Mouse (Mus musculus) heart, adult 2 months (tissue): Measurements from ENCODE around the gene Cpt1b.

ENCODE experiments used
- CTCF ChIP-seq: fragments of 200-600 bp; IDR thresholded peaks from 2 replicates; pipeline ENCODE4 v1.8.1; 2022; ENCODE audit warnings: antibody characterized with exemption, mild to moderate bottlenecking, moderate library complexity
- EP300 ChIP-seq: fragments of 200-500 bp; IDR thresholded peaks from 2 replicates; pipeline ENCODE4 v1.6.1; 2011; ENCODE audit warnings: low read depth, low read length, control low read depth; ENCODE audit not compliant: insufficient read depth

DNA sequence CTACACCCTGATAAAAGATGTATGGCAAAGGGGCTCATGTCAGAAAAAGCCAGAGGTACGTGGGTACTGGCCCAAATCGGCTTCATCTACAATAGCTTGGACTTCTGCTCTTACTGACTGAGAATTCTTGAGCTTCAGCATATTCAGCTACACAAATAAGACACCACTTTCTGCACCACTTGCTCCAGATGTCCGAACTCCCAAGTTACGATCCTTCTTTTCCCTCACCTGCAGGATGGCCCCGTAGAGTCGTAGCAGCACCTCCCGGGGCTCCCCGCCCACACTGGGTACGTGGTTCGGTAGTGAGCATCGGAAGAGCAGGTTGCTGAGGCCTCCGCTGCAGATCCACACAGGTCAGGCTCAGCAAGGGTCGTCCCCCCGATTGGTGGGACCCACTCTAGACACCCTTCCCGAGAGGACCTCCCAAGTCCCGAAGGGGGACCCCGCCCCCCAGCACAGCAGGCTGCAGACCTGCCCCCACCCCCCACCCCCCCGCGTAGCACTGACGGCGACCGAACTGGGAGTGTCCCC lies 3.2 kb upstream of the Cpt1b start:
- TF ChIP-seq EP300: no peak
- no peak for TF ChIP-seq CTCF
